Mouse (Mus musculus): ENCODE data around the gene Cldn18.
A peak's percentile ranks its signal among the peaks of the same experiment; 100 is the strongest.

Gene Cldn18

DNA sequence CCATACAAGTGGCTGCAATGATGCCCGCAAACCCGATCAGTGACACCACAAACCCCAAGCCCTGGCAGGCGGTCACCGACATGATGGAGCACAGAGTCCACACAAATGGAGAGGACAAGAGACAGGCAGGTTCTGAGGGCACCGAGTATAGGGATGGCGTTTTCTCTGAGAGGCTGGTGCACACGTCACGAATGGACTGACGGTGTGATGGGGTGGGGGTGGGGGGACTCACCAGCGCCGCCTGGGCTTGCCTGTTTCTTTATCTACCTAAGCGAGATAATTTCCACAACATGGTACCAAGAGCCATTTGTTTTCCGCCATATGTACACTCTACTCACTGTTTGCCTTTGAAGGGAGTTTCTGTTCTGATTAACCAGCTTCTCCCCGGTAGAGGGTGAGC lies at the start of gene Cldn18:
Gene Cldn18 (minus strand): TSS at position 134 of the 400 bp plus-strand sequence.
- DNase-seq, result no peak

DNA sequence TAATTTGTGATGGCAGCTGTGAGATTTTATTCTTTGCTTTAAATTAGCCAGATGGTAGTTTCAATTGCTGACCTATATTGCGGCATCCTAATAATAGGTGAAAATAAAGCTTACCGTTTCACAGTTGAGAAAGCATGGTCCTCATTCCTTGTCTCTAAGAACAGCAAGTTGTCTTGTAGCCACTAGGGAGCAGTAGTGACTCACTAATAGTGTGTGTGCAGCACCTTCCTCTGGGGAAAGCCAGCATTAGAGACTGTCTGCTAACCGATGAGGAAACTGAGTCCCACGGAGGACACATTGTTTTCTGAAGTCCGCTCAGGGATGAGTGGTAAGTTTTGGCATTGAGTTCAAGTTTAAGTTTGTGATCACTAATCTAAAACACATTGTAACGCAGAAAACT lies 46.5 kb upstream of the Cldn18 start:
- DNase-seq, result peak; percentile 9

DNA sequence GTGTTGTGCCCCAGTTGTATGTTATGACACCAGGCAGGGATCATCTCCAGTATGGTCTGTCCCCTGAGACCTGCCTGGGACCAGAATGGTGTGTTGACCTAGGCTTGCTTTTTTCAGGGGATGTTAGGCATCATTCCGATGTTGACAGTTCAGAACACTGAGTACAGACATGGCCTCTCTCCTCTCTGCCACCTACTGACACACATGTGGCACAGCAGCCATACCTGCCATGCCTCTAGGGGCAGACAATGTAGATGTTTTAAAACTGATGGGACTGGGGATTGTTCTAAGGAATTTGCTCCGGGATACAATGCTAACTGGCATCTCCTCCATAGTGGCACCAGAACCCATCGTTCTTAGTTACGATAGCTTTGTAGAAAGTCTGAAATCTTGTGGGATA lies 33.2 kb upstream of the Cldn18 start:
- no peak for DNase-seq

GRCm38 (mm10) chr9:99748279-99748678 lies 31.2 kb upstream of the Cldn18 start:
- no peak for DNase-seq

DNA sequence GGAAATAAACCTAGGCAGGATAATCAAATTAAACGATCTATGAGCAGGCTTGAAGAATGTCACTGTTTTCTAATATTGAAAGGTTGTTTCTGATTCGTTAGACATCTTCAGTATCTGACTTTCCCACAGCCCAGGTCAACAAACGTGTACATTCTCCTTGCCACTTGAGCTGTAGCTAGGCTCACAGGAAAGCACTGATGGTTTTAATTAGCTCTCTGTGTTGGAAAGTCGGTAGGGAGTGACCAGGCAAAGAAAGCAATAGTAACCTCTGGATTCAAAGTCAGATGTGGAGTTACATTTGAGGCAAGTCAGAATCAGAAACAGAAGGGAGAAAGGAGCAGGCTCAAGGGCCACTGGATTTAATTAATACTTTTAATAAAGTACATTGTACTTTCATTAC lies 30.7 kb upstream of the Cldn18 start:
- DNase-seq, result no peak

DNA sequence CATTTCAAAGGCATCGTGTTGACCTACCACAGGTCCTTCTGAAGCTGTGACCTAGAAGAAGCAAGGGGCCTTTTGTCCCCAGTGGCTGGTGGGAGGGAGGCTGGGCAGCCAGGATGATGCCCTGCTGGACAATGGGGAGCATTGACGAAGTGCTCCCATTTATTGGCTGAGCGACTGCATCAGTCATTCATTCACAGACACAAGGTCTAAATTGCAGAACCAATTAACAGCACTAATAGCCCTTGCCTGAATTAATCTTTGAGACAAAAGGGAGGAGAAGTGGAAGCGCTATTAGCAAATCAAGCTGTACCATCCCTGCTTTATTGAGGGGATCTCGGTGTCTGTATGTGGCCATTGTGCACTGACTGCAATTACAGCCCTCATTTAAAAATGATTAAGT lies 27.5 kb upstream of the Cldn18 start:
- DNase-seq, result peak; percentile 69

GRCm38 (mm10) chr9:99729943-99730646 lies 13.0 kb upstream of the Cldn18 start:
- DNase-seq, result peak; percentile 51

GRCm38 (mm10) chr9:99727819-99728218 lies 10.8 kb upstream of the Cldn18 start:
- DNase-seq, result no peak

DNA sequence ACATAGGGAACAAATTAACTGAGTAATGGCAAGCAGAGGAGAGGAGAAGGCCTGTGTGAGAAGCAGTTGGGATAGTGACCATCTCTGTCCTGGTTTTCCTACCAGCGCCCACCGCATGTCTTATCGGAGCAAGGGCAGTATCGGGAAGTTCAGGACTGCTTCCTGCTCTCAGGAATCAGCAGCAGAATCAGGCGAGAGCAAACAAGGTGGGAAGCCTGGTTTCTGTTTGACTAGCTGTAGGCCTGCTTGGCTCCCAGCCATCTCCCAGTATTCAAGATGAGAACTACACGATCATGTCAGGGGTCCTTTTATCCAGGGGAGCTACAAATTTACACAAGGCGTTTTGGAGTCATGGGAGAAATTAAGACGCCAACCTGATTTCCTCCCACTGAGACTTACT lies 8.2 kb upstream of the Cldn18 start:
- no peak for DNase-seq

DNA sequence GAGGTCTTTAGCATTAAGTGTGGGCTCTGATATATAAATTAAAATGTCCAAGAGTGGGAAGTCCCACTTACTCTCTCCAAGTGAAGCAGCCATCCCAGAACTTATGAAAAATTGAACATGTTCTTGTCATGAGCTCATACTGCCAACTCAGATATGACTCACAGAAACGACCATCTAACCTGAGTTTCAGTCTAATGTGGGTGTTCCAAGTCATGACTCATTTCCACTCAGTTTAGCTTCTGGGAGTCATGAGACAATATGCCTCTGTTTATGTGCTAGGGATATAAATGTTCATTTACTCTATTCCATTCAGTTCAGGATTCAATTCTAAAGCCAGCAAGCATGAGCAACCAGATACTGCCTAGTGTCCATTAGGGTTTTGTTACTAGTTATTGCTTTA lies 2.9 kb upstream of the Cldn18 start:
- peak; percentile 27 for DNase-seq

DNA sequence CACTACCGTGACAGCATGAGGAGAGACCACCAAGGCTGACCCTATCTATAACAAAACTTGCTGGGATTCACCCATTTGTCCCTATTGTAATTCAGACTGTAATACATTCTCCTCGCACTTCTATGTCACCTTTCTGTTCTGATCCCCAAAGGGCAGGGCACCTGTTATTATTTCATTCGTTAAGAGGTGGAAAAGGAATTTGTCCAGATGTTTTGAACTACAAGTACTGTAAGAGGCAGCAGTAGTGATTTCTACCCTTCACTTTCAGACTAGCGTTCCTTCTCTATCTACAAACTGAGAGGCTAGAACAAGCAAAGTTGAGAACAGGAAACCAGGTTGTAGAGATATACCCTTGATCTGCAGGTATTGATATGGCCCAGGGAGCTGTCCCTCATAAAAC lies 6.8 kb downstream of the Cldn18 start:
- DNase-seq, result no peak

- DNase-seq, result no peak
Observed at GRCm38 (mm10) chr9:99709588-99710248, 7.3 kb downstream of the Cldn18 start.

DNA sequence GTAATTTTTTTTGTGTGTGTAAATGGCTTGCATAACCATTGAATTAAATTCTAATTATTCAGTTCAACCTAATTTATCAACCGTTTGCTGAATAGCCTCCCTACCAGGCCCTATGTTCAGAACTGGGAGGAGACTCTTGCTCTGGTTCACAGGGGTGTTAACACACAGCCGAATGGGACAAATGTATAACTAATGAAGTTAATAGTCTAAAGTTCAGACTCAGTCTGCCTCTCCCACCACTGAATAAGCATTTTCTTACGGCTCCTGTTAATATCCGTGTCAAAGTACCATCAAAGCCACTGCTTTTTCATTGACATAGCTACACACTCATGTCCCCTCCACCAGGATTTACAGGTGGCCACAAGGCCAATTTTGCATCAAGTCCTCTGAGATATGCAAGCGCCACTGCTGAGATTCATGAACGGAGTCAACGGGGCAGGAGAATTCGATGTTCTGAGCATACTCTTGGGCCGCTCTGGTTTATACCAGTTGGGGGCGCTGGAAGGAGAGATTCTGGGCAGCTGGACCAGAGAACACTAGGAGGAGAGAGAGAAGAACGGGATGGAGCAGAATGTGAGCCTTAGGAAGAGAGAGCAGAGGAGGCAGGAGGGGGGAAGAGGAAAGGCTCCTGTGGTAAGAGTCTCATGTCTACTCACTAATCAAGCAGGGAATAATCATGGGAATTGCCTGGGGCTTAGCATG lies 9.5 kb downstream of the Cldn18 start:
- no peak for DNase-seq

DNA sequence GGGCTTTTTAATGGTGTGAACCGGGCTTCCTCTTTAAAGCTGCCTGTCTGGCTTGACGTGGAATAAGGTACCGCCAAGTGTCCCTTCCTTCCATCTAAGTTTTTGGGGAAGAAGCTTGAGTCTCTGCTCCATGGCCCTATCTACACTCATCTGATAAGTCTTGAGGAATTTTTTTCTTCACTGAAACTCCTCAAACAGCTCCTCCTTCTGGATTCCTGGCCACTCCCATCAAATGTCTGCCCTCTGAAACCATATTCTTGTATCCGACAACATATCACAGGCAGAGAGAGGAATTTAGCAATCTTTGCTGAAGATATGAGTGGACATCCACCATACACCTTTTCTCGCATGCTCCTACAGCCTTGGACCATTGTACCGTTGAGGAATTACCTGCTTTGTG lies 10.8 kb downstream of the Cldn18 start:
- DNase-seq, result no peak

GRCm38 (mm10) chr9:99703711-99704110 lies 13.4 kb downstream of the Cldn18 start:
- DNase-seq, result no peak

- DNase-seq, result no peak
Observed at GRCm38 (mm10) chr9:99702215-99702614, 14.9 kb downstream of the Cldn18 start.

- no peak for DNase-seq
Observed at GRCm38 (mm10) chr9:99701187-99701586, 15.9 kb downstream of the Cldn18 start.

DNA sequence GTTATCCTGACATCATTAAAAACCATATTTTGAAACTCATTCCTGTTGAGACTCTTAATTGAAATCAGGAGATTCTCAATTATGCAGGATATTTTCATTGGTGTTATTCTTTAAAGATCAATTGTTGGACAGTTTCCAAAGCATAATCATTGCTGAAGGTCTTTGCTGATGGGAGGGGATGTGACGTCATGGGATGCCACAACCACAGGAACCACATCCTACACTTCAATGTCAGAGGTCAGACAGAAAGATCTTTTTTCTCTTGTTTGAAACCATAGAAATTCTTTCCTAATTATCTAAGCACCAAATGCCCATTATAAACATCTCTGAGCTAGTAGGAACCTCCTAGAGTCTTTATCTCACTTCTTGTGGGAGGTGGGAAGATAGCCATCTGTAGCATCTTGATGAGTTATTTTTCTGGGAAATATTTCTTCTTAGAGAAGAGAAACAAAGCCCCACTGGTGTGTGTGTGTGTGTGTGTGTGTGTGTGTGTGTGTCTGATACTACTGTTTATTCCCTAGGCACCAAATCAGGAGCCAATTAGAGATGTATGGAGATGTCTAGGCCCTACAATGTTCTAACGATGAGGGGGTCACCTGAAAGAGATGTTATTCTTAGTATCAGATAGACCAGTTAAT lies 17.2 kb downstream of the Cldn18 start:
- no peak for DNase-seq

DNA sequence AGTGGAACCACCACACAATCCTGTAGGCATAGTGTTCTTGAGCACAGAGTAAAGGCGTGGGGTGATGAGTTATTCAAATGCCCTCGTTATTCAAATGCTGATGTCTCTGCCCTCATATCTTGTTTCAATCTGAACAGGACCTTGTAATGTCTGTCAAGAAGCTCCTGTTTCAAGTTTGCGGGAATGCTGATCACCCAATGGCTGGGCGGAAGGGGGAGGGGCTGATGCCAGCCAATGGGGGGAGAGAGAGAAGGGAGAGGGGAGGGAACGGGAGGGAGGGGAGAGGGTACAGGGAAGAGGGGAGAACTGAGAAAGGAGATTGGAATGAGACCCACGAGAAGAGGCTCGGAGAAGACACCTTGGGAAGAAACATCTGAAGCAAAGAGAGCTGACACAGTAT lies 22.1 kb downstream of the Cldn18 start:
- no peak for DNase-seq

DNA sequence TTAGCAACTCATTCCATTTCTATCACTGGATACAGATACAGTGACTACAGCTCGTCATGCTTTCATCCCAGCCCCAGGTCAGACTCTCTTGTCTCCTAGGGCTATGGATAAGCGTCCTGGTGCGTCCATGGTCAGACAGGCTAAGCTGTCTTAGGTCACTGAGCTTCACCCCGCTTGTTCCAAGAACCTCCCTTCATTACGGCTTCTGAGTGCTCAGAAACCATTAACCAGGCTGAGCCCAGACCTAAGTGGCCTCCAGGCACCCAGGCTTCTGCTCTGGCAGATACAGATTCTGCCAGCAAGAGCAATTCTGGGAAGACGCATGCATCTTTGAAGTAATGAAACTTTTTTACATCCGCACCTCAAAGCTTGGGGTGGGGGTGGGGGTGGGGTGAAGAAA lies 26.7 kb downstream of the Cldn18 start:
- DNase-seq, result no peak

GRCm38 (mm10) chr9:99689796-99690195 lies 27.3 kb downstream of the Cldn18 start:
- no peak for DNase-seq

- no peak for DNase-seq
Observed at GRCm38 (mm10) chr9:99685536-99686231, 31.4 kb downstream of the Cldn18 start.

DNA sequence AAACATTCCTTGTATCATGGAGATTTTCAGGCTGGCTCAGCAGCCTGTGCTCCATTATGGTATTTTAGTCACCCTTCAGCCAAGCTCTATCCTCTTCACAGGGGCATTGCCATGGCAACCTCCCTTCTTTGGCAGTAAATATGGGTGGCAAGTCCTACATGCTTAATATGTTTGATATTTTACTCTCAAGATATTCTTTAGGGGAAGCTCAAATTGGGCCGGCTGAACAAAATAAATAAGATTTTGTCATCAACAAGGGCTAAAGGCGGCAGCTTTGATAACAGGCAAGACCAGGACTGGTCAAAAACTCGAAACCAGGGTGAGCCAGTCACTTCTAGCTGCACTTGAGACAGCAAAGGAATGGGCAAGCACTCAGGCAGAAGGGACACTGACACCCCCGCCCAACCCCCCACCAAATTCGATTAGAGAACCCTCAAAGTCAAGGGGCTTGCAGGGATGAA lies 32.0 kb downstream of the Cldn18 start:
- peak; percentile 42 for DNase-seq

All from layer of hippocampus, adult 9-11 months (tissue).